ENCODE assay signal across 8 mouse cellular contexts in genomic region chr11:19760861-19761693, GRCm38 (mm10).
DNase-seq lines count a peak whose midpoint lies in the region; ATAC-seq and TF ChIP-seq lines count a peak whose summit lies in the region.

No protein-coding gene starts in this region.

- no peak for TF ChIP-seq POLR2A in myocyte (IDR thresholded peaks at IDR 0.05; ENCODE audit: insufficient read length, low read depth)

- no peak overlapping the region for H3K4me2 ChIP-seq in forebrain, embryonic 11.5 days (ENCODE audit: low read depth, low read length, severe bottlenecking)
- peak overlapping the region; percentile 54 for H3K4me2 ChIP-seq in heart, embryonic 14.5 days (ENCODE audit: low read length)
- H3K4me2 ChIP-seq in myocyte (ENCODE audit: low read depth) = peak overlapping the region; percentile 52

- in situ Hi-C loops in ES-E14 (cut with MboI; ENCODE audit: low sequenced_read_pairs in 2 of 2, unreplicated experiment in 2 of 2) = no loop called here

- H3K27ac ChIP-seq in ES-E14 (ENCODE audit: insufficient read depth, low read depth, low read length, poor library complexity, severe bottlenecking) = no peak overlapping the region
- H3K27ac ChIP-seq in forebrain, embryonic 11.5 days (ENCODE audit: low read depth, low read length) = no peak overlapping the region
- no peak overlapping the region for H3K27ac ChIP-seq in heart, embryonic 14.5 days (replicated peaks in 1 of 2; ENCODE audit: control insufficient read depth in 1 of 2, insufficient read depth in 1 of 2, low read depth in 2 of 2, low read length in 2 of 2)

- H3K4me3 ChIP-seq in ES-E14 (ENCODE audit: insufficient read depth in 1 of 2, low read depth in 1 of 2, low read length in 2 of 2, poor library complexity in 1 of 2, severe bottlenecking in 1 of 2) = no peak overlapping the region
- no peak overlapping the region for H3K4me3 ChIP-seq in forebrain, embryonic 11.5 days (ENCODE audit: low read depth, low read length)
- H3K4me3 ChIP-seq in heart, embryonic 14.5 days (ENCODE audit: control insufficient read depth in 1 of 2, insufficient read depth in 1 of 2, low read depth in 1 of 2, low read length in 2 of 2) = peak overlapping the region in 1 of 2 experiments; percentile 21; a peak in 3 of 4 replicates
- H3K4me3 ChIP-seq in myocyte = no peak overlapping the region

- H3K9me3 ChIP-seq in ES-E14 (ENCODE audit: control insufficient read depth, insufficient read depth, low read depth, low read length) = no peaks in the 10 kb centered on the region
- no peaks in the 10 kb centered on the region for H3K9me3 ChIP-seq in forebrain, embryonic 11.5 days (ENCODE audit: control insufficient read depth, low read length)
- no peaks in the 10 kb centered on the region for H3K9me3 ChIP-seq in heart, embryonic 14.5 days (ENCODE audit: control insufficient read depth, low read length)

- DNase-seq in ES-E14 (ENCODE audit: low read depth, low spot score) (peak; percentile 56), liver (peak; percentile 50)
- peak; percentile 24 for DNase-seq in c-Kit-positive CD71-positive TER-119-negative erythroid progenitor cells, embryonic 14.5 days (ENCODE audit: low read depth)
- peak; percentile 72 for DNase-seq in forebrain, embryonic 11.5 days (ENCODE audit: low spot score)
- DNase-seq in kidney, postnatal 10 days = peak; percentile 78
- DNase-seq in telencephalon, adult 2 months (ENCODE audit: low read depth, low spot score) = peak; percentile 32

- no peak overlapping the region for H3ac ChIP-seq in myocyte (ENCODE audit: control insufficient read depth, insufficient read length)

- WGBS in forebrain, embryonic 11.5 days = 20% methylated on average over 16 of the region's 16 CpGs
- WGBS in heart, embryonic 14.5 days = 20% methylated on average over 16 of the region's 16 CpGs

- H3K9ac ChIP-seq in ES-E14 (ENCODE audit: insufficient read depth, low read depth, low read length, poor library complexity, severe bottlenecking) = no peak overlapping the region
- H3K9ac ChIP-seq in forebrain, embryonic 11.5 days (ENCODE audit: low read length) = no peak overlapping the region
- H3K9ac ChIP-seq in heart, embryonic 14.5 days (ENCODE audit: low read length) = no peak overlapping the region; the same call in 1 of the 2 replicates

- H3K36me3 ChIP-seq in ES-E14 (ENCODE audit: control insufficient read depth, insufficient read depth, low read length, poor library complexity, severe bottlenecking) (no peaks in the 10 kb centered on the region), myocyte (ENCODE audit: control insufficient read depth, insufficient read depth) (no peaks in the 10 kb centered on the region)
- no peaks in the 10 kb centered on the region for H3K36me3 ChIP-seq in forebrain, embryonic 11.5 days (ENCODE audit: control insufficient read depth, insufficient read depth, low read length)
- no peaks in the 10 kb centered on the region for H3K36me3 ChIP-seq in heart, embryonic 14.5 days (ENCODE audit: control insufficient read depth, insufficient read depth, low read length)

- no peaks in the 10 kb centered on the region for H3K79me2 ChIP-seq in myocyte (ENCODE audit: control insufficient read depth, insufficient read depth)

- peak; percentile 29; the same call in 1 of the 2 replicates for ATAC-seq in forebrain, embryonic 11.5 days (replicated peaks; ENCODE audit: low FRiP score)
- ATAC-seq in heart, embryonic 14.5 days (ENCODE audit: insufficient number of reproducible peaks, insufficient read depth, low FRiP score, low read depth) = no peak

- H3K4me1 ChIP-seq in ES-E14 (ENCODE audit: control insufficient read depth in 2 of 2, insufficient read depth in 2 of 2, low read length in 2 of 2, poor library complexity in 1 of 2) = no peaks in the 10 kb centered on the region
- peaks cover 5% of the 10 kb centered on the region; the same call in 1 of the 2 replicates for H3K4me1 ChIP-seq in forebrain, embryonic 11.5 days (replicated peaks; ENCODE audit: control insufficient read depth, insufficient read depth, low read length)
- H3K4me1 ChIP-seq in heart, embryonic 14.5 days (ENCODE audit: control insufficient read depth in 2 of 2, insufficient read depth in 2 of 2, low read length in 2 of 2) = no peaks in the 10 kb centered on the region; a peak in 1 of 4 replicates

- peaks cover 3% of the 10 kb centered on the region; the same call in 1 of the 2 replicates for H3K27me3 ChIP-seq in forebrain, embryonic 11.5 days (ENCODE audit: control insufficient read depth, insufficient read depth, low read length)
- no peaks in the 10 kb centered on the region for H3K27me3 ChIP-seq in heart, embryonic 14.5 days (ENCODE audit: control insufficient read depth, insufficient read depth, low read length)
- no peaks in the 10 kb centered on the region for H3K27me3 ChIP-seq in myocyte (ENCODE audit: control insufficient read depth, insufficient read depth, insufficient read length)

TF ChIP-seq in ES-E14, 5 proteins besides CTCF, POLR2A, EP300 and RAD21:
- TF ChIP-seq ZNF384 (IDR thresholded peaks at IDR 0.05; ENCODE audit: low read depth, low read length) (no peak), ZC3H11A (IDR thresholded peaks at IDR 0.05; ENCODE audit: borderline replicate concordance, low read depth, low read length) (peak; percentile 97)
TF ChIP-seq in ES-E14: peak in this region for 1.

TF ChIP-seq in myocyte, 11 proteins besides CTCF, POLR2A, EP300 and RAD21:
- no peak for TF ChIP-seq POLR2AphosphoS2 (IDR thresholded peaks at IDR 0.05; ENCODE audit: insufficient read length, low read depth)
- TF ChIP-seq REST (IDR thresholded peaks at IDR 0.05; ENCODE audit: insufficient read depth, insufficient read length) = no peak
- TF ChIP-seq TCF12 (IDR thresholded peaks at IDR 0.05; ENCODE audit: insufficient read depth, poor library complexity, severe bottlenecking) = no peak
- no peak for TF ChIP-seq MAX (IDR thresholded peaks at IDR 0.05; ENCODE audit: low read depth)
- TF ChIP-seq MYOG (IDR thresholded peaks at IDR 0.05; ENCODE audit: control insufficient read depth in 1 of 3, insufficient read depth in 1 of 3, insufficient read length in 2 of 3, low read depth in 2 of 3) = no peak
- TF ChIP-seq E2F4 (IDR thresholded peaks at IDR 0.05; ENCODE audit: insufficient read depth) = no peak
- no peak for TF ChIP-seq TCF3 (IDR thresholded peaks at IDR 0.05; ENCODE audit: insufficient read length, low read depth)

Comparison
In these comparisons a context has a peak if more than half of its experiments do, and no peak if none do; other contexts are left out.
1. DNase-seq: peak in every context shown above with its lines; median percentile 78 in kidney, postnatal 10 days; 72 in forebrain, embryonic 11.5 days; 56 in ES-E14; 50 in liver; 32 in telencephalon, adult 2 months; 24 in c-Kit-positive CD71-positive TER-119-negative erythroid progenitor cells, embryonic 14.5 days.